Mouse (Mus musculus) right cerebral cortex, postnatal 14 days (tissue): ENCODE results near the gene Mrpl52.

ENCODE experiments used
- DNase-seq: peaks from one replicate; pipeline ENCODE4 v3.0.0; 2022

The Mrpl52 gene

GRCm38 (mm10) chr14:54412000-54412576, 14.6 kb upstream of the Mrpl52 start:
- DNase-seq, result no peak

- DNase-seq, result no peak
These were observed 14.0 kb upstream of the Mrpl52 start for GRCm38 (mm10) chr14:54412629-54413170.

GRCm38 (mm10) chr14:54413877-54414700, 12.6 kb upstream of the Mrpl52 start:
- no peak for DNase-seq

GRCm38 (mm10) chr14:54415241-54416020, 11.3 kb upstream of the Mrpl52 start:
- DNase-seq, result no peak

GRCm38 (mm10) chr14:54416229-54416775, 10.4 kb upstream of the Mrpl52 start:
- no peak for DNase-seq

GRCm38 (mm10) chr14:54416830-54417229, 9.9 kb upstream of the Mrpl52 start:
- no peak for DNase-seq

GRCm38 (mm10) chr14:54417623-54418081, 9.1 kb upstream of the Mrpl52 start, which contains the start of gene Slc7a7:
TSS of gene Slc7a7 (minus strand) at chr14:54417780.
- DNase-seq, result no peak

GRCm38 (mm10) chr14:54421014-54421413, 5.7 kb upstream of the Mrpl52 start:
- no peak for DNase-seq

- no peak for DNase-seq
These were observed 3.3 kb upstream of the Mrpl52 start for GRCm38 (mm10) chr14:54423406-54423805.

- no peak for DNase-seq
These were observed 2.1 kb upstream of the Mrpl52 start for GRCm38 (mm10) chr14:54424634-54425033.

- DNase-seq, result no peak
These were observed 1.2 kb upstream of the Mrpl52 start for GRCm38 (mm10) chr14:54425540-54425939.

- DNase-seq, result no peak
These were observed 563 bp upstream of the Mrpl52 start for GRCm38 (mm10) chr14:54426003-54426688.

- no peak for DNase-seq
These were observed 987 bp downstream of the Mrpl52 start for GRCm38 (mm10) chr14:54427696-54428095.

- no peak for DNase-seq
These were observed 1.7 kb downstream of the Mrpl52 start for GRCm38 (mm10) chr14:54428421-54428820.

- DNase-seq, result no peak
These were observed 2.8 kb downstream of the Mrpl52 start for GRCm38 (mm10) chr14:54429332-54430093.

GRCm38 (mm10) chr14:54430406-54431145, 3.9 kb downstream of the Mrpl52 start:
- DNase-seq, result no peak

GRCm38 (mm10) chr14:54431334-54432077, 4.8 kb downstream of the Mrpl52 start, which contains the start of gene Mmp14:
TSS of gene Mmp14 (plus strand) at chr14:54431612.
- DNase-seq, result no peak

GRCm38 (mm10) chr14:54432078-54432836, 5.5 kb downstream of the Mrpl52 start:
- no peak for DNase-seq
